Mouse (Mus musculus) liver, postnatal 0 days (tissue): ENCODE measurements around the gene Helz2. TPM values are rescaled to one million over a fixed set of nuclear protein-coding genes. Genes with fewer than 3 reads are reported as not detected.

ENCODE experiments used
- ATAC-seq: fragments of 200-750 bp; cut with Nextera tagmentation; 2 replicates; pipeline ENCODE4 v1.8.0; 2017; ENCODE audit warnings: mild to moderate bottlenecking, moderate library complexity
- DNase-seq: peaks from one replicate; pipeline ENCODE4 v3.0.0-alpha.2; 2016
- H3K27ac ChIP-seq: fragments of 300-500 bp; sonication (generic); 2 replicates; pipeline ENCODE4 v1.5.1; 2014; ENCODE audit warnings: antibody characterized with exemption, moderate library complexity, mild to moderate bottlenecking, low read depth
- H3K27me3 ChIP-seq: fragments of 300-500 bp; sonication (generic); 2 replicates; pipeline ENCODE4 v1.6.1; 2014; ENCODE audit warnings: low read length, control low read depth, mixed read lengths; ENCODE audit not compliant: insufficient read depth
- H3K36me3 ChIP-seq: fragments of 300-500 bp; sonication (generic); replicated peaks from 2 replicates; pipeline ENCODE4 v1.6.1; 2014; ENCODE audit warnings: mild to moderate bottlenecking, control low read depth, low read length, moderate library complexity, mixed read lengths; ENCODE audit not compliant: insufficient read depth
- H3K4me1 ChIP-seq: fragments of 300-500 bp; sonication (generic); 2 replicates; pipeline ENCODE4 v1.6.1; 2014; ENCODE audit warnings: antibody characterized with exemption, mild to moderate bottlenecking, control low read depth; ENCODE audit not compliant: insufficient read depth
- H3K4me2 ChIP-seq: fragments of 300-500 bp; sonication (generic); 2 replicates; pipeline ENCODE4 v1.6.1; 2014; ENCODE audit warnings: low read depth, mild to moderate bottlenecking, low read length, moderate library complexity, mixed read lengths
- H3K4me3 ChIP-seq: fragments of 300-500 bp; sonication (generic); 2 replicates; pipeline ENCODE4 v1.5.1; 2014; ENCODE audit warnings: low read depth, low read length
- H3K9ac ChIP-seq: fragments of 300-500 bp; sonication (generic); replicated peaks from 2 replicates; pipeline ENCODE4 v1.6.1; 2014; ENCODE audit warnings: mild to moderate bottlenecking, moderate library complexity
- H3K9me3 ChIP-seq: fragments of 300-500 bp; sonication (generic); 2 replicates; pipeline ENCODE4 v1.6.1; 2016; ENCODE audit warnings: mild to moderate bottlenecking, control low read depth, low read length, mixed read lengths
- CTCF ChIP-seq: sonication (generic); IDR thresholded peaks from 2 replicates; pipeline ENCODE4 v1.5.1; 2016; ENCODE audit warnings: antibody characterized with exemption, low read depth
- EP300 ChIP-seq: IDR thresholded peaks from 2 replicates; pipeline ENCODE4 v1.6.1; 2016; ENCODE audit warnings: antibody characterized with exemption, low read depth, mild to moderate bottlenecking
- WGBS: fragments of 180-500 bp; shearing (Covaris S2); extraction: QIAGEN DNeasy Blood & Tissue Kit; methylation state at CpG from one replicate; pipeline ENCODE4 v1.1.7; 2014; ENCODE audit not compliant: insufficient replicate concordance; 5-methylcytosine and 5-hydroxymethylcytosine counted together
- polyA plus RNA-seq: library from polyadenylated mRNA; unstranded; fragments of >200 nt; fragmentation: Nextera tagmentation; extraction: Ambion mirVana; gene quantifications from 2 replicates; pipeline ENCODE4 v1.2.1, GENCODE M21; 2015

Helz2 gene
- polyA plus RNA-seq, 1 experiment from 2014 or later = 4.2 TPM

GRCm38 (mm10) chr2:181242314-181242665 is 463 bp upstream of the Helz2 start:
- no peak for ATAC-seq
- Histone ChIP-seq H3K4me3 (peak overlapping the region; percentile 79), H3K27ac (peak overlapping the region; percentile 88)

GRCm38 (mm10) chr2:181240806-181241440 is 904 bp downstream of the Helz2 start:
- H3K27ac ChIP-seq = peak overlapping the region; percentile 88
- H3K36me3 ChIP-seq = peaks cover 45% of the 10 kb centered on the region
- H3K9me3 ChIP-seq = no peaks in the 10 kb centered on the region
- peak overlapping the region; percentile 79 for H3K4me3 ChIP-seq
- no peak for DNase-seq
- peak overlapping the region; percentile 92 for H3K9ac ChIP-seq
- H3K4me2 ChIP-seq = peak overlapping the region; percentile 88
- WGBS = 85% methylated on average over 13 of the region's 13 CpGs
- H3K27me3 ChIP-seq = no peaks in the 10 kb centered on the region
- ATAC-seq = no peak
- TF ChIP-seq CTCF = no peak
- no peak for TF ChIP-seq EP300
- peaks cover 33% of the 10 kb centered on the region for H3K4me1 ChIP-seq

More at GRCm38 (mm10) chr2:181242314-181242665, 463 bp upstream of the Helz2 start:
- H3K4me2 ChIP-seq = peak overlapping the region; percentile 88
- peak overlapping the region; percentile 92 for H3K9ac ChIP-seq
- peaks cover 31% of the 10 kb centered on the region for H3K36me3 ChIP-seq
- TF ChIP-seq CTCF (no peak), EP300 (no peak)
- H3K9me3 ChIP-seq = no peaks in the 10 kb centered on the region
- no peaks in the 10 kb centered on the region for H3K27me3 ChIP-seq
- H3K4me1 ChIP-seq = peaks cover 33% of the 10 kb centered on the region
- DNase-seq = no peak
- WGBS = 69% methylated on average over 3 of the region's 3 CpGs

- DNase-seq (no peak), ATAC-seq (no peak)
- peaks cover 61% of the 10 kb centered on the region for H3K36me3 ChIP-seq
- H3K27ac ChIP-seq = no peak overlapping the region
- WGBS = 93% methylated on average over 9 of the region's 9 CpGs
- H3K9ac ChIP-seq = peak overlapping the region; percentile 92
- H3K4me3 ChIP-seq = peak overlapping the region; percentile 79; the same call in 1 of the 2 replicates
- H3K27me3 ChIP-seq = no peaks in the 10 kb centered on the region
- TF ChIP-seq CTCF = no peak
- no peak for TF ChIP-seq EP300
- H3K9me3 ChIP-seq = no peaks in the 10 kb centered on the region
- peak overlapping the region; percentile 88 for H3K4me2 ChIP-seq
- H3K4me1 ChIP-seq = peaks cover 32% of the 10 kb centered on the region
Observed at GRCm38 (mm10) chr2:181239261-181239660, 2.6 kb downstream of the Helz2 start.

- Histone ChIP-seq H3K27me3 (no peaks in the 10 kb centered on the region), H3K4me3 (0 out of 2 replicates have a peak overlapping the region, but pooled peaks have one; percentile 79), H3K9me3 (no peaks in the 10 kb centered on the region), H3K4me2 (peak overlapping the region; percentile 88), H3K27ac (no peak overlapping the region), H3K9ac (peak overlapping the region; percentile 9; the same call in 1 of the 2 replicates), H3K4me1 (peaks cover 28% of the 10 kb centered on the region), H3K36me3 (peaks cover 65% of the 10 kb centered on the region)
- DNase-seq (no peak), ATAC-seq (no peak)
- TF ChIP-seq CTCF (no peak), EP300 (no peak)
- 68% methylated on average over 2 of the region's 2 CpGs for WGBS
Observed at GRCm38 (mm10) chr2:181238861-181239260, 3.0 kb downstream of the Helz2 start.

- Histone ChIP-seq H3K4me1 (peaks cover 25% of the 10 kb centered on the region), H3K9me3 (no peaks in the 10 kb centered on the region), H3K27me3 (no peaks in the 10 kb centered on the region), H3K9ac (0 out of 2 replicates have a peak overlapping the region, but pooled peaks have one; percentile 5), H3K4me2 (peak overlapping the region; percentile 13; the same call in 1 of the 2 replicates), H3K27ac (no peak overlapping the region), H3K4me3 (no peak overlapping the region), H3K36me3 (peaks cover 72% of the 10 kb centered on the region)
- TF ChIP-seq CTCF (no peak), EP300 (no peak)
- DNase-seq (no peak), ATAC-seq (no peak)
- WGBS = 85% methylated on average over 10 of the region's 10 CpGs
Observed at GRCm38 (mm10) chr2:181238091-181238610, 3.7 kb downstream of the Helz2 start.

- Histone ChIP-seq H3K27me3 (no peaks in the 10 kb centered on the region), H3K36me3 (peaks cover 80% of the 10 kb centered on the region), H3K9ac (no peak overlapping the region), H3K4me3 (no peak overlapping the region), H3K4me2 (no peak overlapping the region), H3K4me1 (peaks cover 25% of the 10 kb centered on the region), H3K9me3 (no peaks in the 10 kb centered on the region), H3K27ac (no peak overlapping the region)
- TF ChIP-seq EP300 (no peak), CTCF (no peak)
- WGBS = 89% methylated on average over 17 of the region's 17 CpGs
- DNase-seq (no peak), ATAC-seq (no peak)
Observed at GRCm38 (mm10) chr2:181237251-181238014, 4.4 kb downstream of the Helz2 start.
